Mouse (Mus musculus) ES-E14 (cell line): ENCODE data around the gene Cacna1d.

Experiments
- HCFC1 ChIP-seq: IDR thresholded peaks from 2 replicates; pipeline ENCODE4 v1.6.1; 2012; ENCODE audit warnings: low read length, inconsistent platforms, borderline replicate concordance; ENCODE audit not compliant: insufficient read depth
- MAFK ChIP-seq: IDR thresholded peaks from 2 replicates; pipeline ENCODE4 v1.6.1; 2014; ENCODE audit warnings: mild to moderate bottlenecking, low read depth, low read length, inconsistent platforms; ENCODE audit not compliant: insufficient read depth

DNA sequence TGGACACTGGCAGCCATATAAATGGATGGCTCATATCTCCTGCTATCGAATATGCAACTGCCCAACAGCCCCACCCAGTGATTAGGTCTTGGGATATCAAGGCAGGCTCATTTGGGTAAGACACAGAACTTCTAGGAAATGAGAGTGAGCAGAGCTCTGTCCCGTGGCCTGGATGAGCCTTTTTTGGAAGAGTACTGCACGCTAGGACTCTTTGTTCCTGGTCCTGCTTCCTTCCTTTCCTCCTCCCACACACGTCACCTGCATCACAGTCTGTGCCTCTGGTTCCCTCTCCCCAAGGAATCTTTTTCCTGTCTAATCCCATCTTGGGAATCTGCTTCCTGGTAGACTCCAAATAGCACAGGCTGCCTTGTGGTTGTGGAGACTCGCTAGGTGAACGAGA is 66.1 kb downstream of the Cacna1d start:
- TF ChIP-seq MAFK = no peak
- TF ChIP-seq HCFC1 = no peak
